Mouse (Mus musculus) embryonic facial prominence, embryonic 14.5 days (tissue): Measurements from ENCODE around the gene Homer2. TPM values are rescaled to one million over a fixed set of nuclear protein-coding genes. Genes with fewer than 3 reads are reported as not detected.

ENCODE experiments used
- ATAC-seq: fragments of 200-750 bp; cut with Nextera tagmentation; 2 replicates; pipeline ENCODE4 v1.8.0; 2017; ENCODE audit warnings: low read depth, moderate number of reproducible peaks, moderate TSS enrichment
- DNase-seq: peaks from one replicate; pipeline ENCODE4 v3.0.0-alpha.2; 2015; ENCODE audit warnings: low spot score
- H3K27ac ChIP-seq: fragments of 300-500 bp; sonication (generic); replicated peaks from 2 replicates; pipeline ENCODE4 v1.5.1; 2014; ENCODE audit warnings: low read depth, mild to moderate bottlenecking, low read length, moderate library complexity
- H3K27me3 ChIP-seq: fragments of 300-500 bp; sonication (generic); replicated peaks from 2 replicates; pipeline ENCODE4 v1.6.1; 2014; ENCODE audit warnings: low read length; ENCODE audit not compliant: control insufficient read depth, insufficient read depth
- H3K36me3 ChIP-seq: fragments of 300-500 bp; sonication (generic); 2 replicates; pipeline ENCODE4 v1.6.1; 2014; ENCODE audit warnings: low read length, mixed read lengths; ENCODE audit not compliant: control insufficient read depth, insufficient read depth
- H3K4me1 ChIP-seq: fragments of 300-500 bp; sonication (generic); 2 replicates; pipeline ENCODE4 v1.6.1; 2014; ENCODE audit warnings: antibody characterized with exemption, low read length; ENCODE audit not compliant: control insufficient read depth, insufficient read depth
- H3K4me2 ChIP-seq: fragments of 300-500 bp; sonication (generic); 2 replicates; pipeline ENCODE4 v1.6.1; 2014; ENCODE audit warnings: low read depth, mild to moderate bottlenecking, low read length, moderate library complexity, mixed read lengths
- H3K4me3 ChIP-seq: fragments of 300-500 bp; sonication (generic); 2 replicates; pipeline ENCODE4 v1.5.1; 2014; ENCODE audit warnings: low read depth, mild to moderate bottlenecking, low read length
- H3K9ac ChIP-seq: fragments of 300-500 bp; sonication (generic); 2 replicates; pipeline ENCODE4 v1.6.1; 2014; ENCODE audit warnings: low read depth, mild to moderate bottlenecking, low read length, moderate library complexity, mixed read lengths
- H3K9me3 ChIP-seq: fragments of 300-500 bp; sonication (generic); 2 replicates; pipeline ENCODE4 v1.6.1; 2016; ENCODE audit warnings: low read length; ENCODE audit not compliant: control insufficient read depth
- WGBS: fragments of 180-500 bp; shearing (Covaris S2); extraction: QIAGEN DNeasy Blood & Tissue Kit; methylation state at CpG from one replicate; pipeline ENCODE4 v1.1.7; 2014; 5-methylcytosine and 5-hydroxymethylcytosine counted together
- polyA plus RNA-seq: library from polyadenylated mRNA; unstranded; fragments of >200 nt; fragmentation: Nextera tagmentation; extraction: Ambion mirVana; gene quantifications from 2 replicates; pipeline ENCODE4 v1.2.1, GENCODE M21; 2014

Homer2 gene
- polyA plus RNA-seq, 1 experiment from 2014 or later = 25.2 TPM

GRCm38 (mm10) chr7:81597660-81598059, 109.7 kb downstream of the Homer2 start:
- ATAC-seq = no peak
- H3K36me3 ChIP-seq = peaks cover 36% of the 10 kb centered on the region; the same call in 1 of the 2 replicates
- H3K27ac ChIP-seq = no peak overlapping the region

DNA sequence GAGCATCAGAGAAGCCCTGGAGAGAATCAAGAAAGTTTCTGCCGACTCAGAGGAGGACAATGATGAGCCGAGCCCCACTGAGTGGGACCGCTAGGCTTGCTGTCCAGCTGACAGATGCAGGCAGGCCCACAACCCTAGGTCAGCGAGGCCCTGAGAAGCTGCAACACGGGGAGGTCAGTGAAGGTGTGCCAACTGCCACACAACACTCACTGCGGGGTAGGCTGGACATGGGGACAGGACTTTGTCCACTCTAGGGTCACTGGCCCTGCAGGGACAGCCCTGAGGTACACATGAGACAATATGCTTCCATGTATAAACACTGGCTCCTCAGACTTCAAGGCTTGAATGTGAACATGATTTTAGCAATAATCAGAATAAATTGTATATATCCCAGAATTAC, 111.2 kb downstream of the Homer2 start:
- DNase-seq (no peak), ATAC-seq (no peak)
- H3K27me3 ChIP-seq = no peaks in the 10 kb centered on the region
- no peaks in the 10 kb centered on the region for H3K4me1 ChIP-seq
- H3K9ac ChIP-seq = no peak overlapping the region
- H3K9me3 ChIP-seq = no peaks in the 10 kb centered on the region
- 81% methylated on average over 6 of the region's 6 CpGs for WGBS
- H3K27ac ChIP-seq = no peak overlapping the region
- peaks cover 51% of the 10 kb centered on the region for H3K36me3 ChIP-seq
- H3K4me3 ChIP-seq = no peak overlapping the region
- H3K4me2 ChIP-seq = no peak overlapping the region

More at GRCm38 (mm10) chr7:81597660-81598059, 109.7 kb downstream of the Homer2 start:
- DNase-seq = no peak
- no peaks in the 10 kb centered on the region for H3K4me1 ChIP-seq
- H3K9me3 ChIP-seq = no peaks in the 10 kb centered on the region
- no peak overlapping the region for H3K9ac ChIP-seq
- WGBS = 96% methylated on average over 1 of the region's 1 CpGs
- no peak overlapping the region for H3K4me3 ChIP-seq
- no peaks in the 10 kb centered on the region for H3K27me3 ChIP-seq
- no peak overlapping the region for H3K4me2 ChIP-seq

DNA sequence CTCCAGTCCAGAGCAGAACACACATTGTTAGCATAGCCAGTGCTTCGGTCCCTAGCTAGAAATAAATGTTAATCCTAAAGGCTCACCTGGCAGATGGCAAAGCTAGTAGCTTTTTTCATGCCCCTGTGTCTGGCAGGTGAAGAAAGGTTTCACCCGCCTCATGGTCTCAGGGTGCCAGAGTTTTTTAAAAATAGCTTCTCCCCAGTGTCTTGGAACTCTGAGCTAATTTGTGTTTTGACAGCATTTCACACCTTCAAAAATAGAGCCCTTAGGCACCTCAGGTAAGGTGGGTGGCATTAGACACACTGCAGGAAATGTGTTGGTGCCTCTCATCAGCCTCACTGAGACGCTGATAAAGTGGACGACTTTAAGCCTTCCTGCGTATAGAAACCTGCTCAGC, 112.3 kb downstream of the Homer2 start:
- no peak overlapping the region for H3K4me2 ChIP-seq
- WGBS = 85% methylated on average over 5 of the region's 5 CpGs
- H3K9me3 ChIP-seq = no peaks in the 10 kb centered on the region
- H3K27me3 ChIP-seq = no peaks in the 10 kb centered on the region
- DNase-seq = no peak
- H3K27ac ChIP-seq = no peak overlapping the region
- H3K4me3 ChIP-seq = no peak overlapping the region
- H3K36me3 ChIP-seq = peaks cover 56% of the 10 kb centered on the region
- no peaks in the 10 kb centered on the region for H3K4me1 ChIP-seq
- H3K9ac ChIP-seq = no peak overlapping the region
- no peak for ATAC-seq

DNA sequence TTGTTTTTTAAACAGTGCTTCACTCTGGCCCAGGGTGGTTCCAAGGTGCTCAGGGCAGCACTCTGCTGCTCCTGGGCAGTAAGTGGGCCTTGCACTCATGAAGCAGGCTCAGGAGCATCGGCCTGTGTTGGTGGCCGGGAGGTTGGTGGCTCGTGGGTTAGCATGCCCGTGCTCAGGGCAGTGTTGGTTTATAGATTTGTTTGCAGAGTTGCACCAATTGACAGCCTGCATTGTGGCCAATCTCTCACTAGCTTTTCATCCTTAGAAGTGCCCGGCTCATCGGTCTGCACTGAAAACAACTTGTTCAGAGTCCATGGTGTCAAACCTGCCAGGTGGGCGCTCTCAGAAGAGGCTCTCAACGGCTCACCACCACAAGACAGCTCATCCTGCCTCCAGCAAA, 113.9 kb downstream of the Homer2 start:
- peaks cover 56% of the 10 kb centered on the region for H3K36me3 ChIP-seq
- 89% methylated on average over 8 of the region's 8 CpGs for WGBS

GRCm38 (mm10) chr7:81592686-81593085, 114.6 kb downstream of the Homer2 start:
- WGBS = 82% methylated on average over 9 of the region's 9 CpGs
- H3K9me3 ChIP-seq = no peaks in the 10 kb centered on the region
- peaks cover 54% of the 10 kb centered on the region for H3K36me3 ChIP-seq
- H3K27me3 ChIP-seq = no peaks in the 10 kb centered on the region
- H3K9ac ChIP-seq = no peak overlapping the region
- H3K4me2 ChIP-seq = no peak overlapping the region
- no peak overlapping the region for H3K27ac ChIP-seq
- H3K4me3 ChIP-seq = no peak overlapping the region
- ATAC-seq (no peak), DNase-seq (no peak)
- no peaks in the 10 kb centered on the region for H3K4me1 ChIP-seq

More for the DNA sequence above, 113.9 kb downstream of the Homer2 start:
- ATAC-seq (no peak), DNase-seq (no peak)
- no peaks in the 10 kb centered on the region for H3K27me3 ChIP-seq
- H3K4me2 ChIP-seq = no peak overlapping the region
- H3K4me1 ChIP-seq = no peaks in the 10 kb centered on the region
- H3K9me3 ChIP-seq = no peaks in the 10 kb centered on the region
- H3K27ac ChIP-seq = no peak overlapping the region
- no peak overlapping the region for H3K4me3 ChIP-seq
- H3K9ac ChIP-seq = no peak overlapping the region

DNA sequence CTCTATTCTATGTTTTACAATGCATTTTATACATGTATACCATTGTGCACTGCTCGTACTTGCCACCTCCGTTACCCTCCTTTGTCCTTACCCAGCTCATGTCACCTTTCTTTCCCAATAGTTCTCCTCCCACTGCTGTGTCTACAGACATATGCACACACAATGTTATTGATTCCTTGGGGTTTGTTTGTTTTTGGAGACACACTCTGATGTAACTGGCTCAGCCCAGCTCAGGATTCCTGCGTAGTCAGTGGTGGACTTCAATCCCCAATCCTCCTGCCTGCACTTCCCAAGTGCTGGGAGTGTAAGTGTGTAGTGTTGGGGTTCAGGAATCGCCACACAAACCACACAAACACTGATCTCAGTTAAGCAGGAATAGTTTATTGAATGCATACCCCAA, 120.1 kb downstream of the Homer2 start:
- DNase-seq = no peak
- WGBS = 86% methylated on average over 4 of the region's 4 CpGs
- ATAC-seq = no peak
- Histone ChIP-seq H3K9ac (no peak overlapping the region), H3K4me2 (no peak overlapping the region), H3K27ac (no peak overlapping the region), H3K9me3 (peaks cover 3% of the 10 kb centered on the region; the same call in 1 of the 2 replicates), H3K4me1 (no peaks in the 10 kb centered on the region), H3K4me3 (no peak overlapping the region), H3K27me3 (no peaks in the 10 kb centered on the region), H3K36me3 (peaks cover 48% of the 10 kb centered on the region)

DNA sequence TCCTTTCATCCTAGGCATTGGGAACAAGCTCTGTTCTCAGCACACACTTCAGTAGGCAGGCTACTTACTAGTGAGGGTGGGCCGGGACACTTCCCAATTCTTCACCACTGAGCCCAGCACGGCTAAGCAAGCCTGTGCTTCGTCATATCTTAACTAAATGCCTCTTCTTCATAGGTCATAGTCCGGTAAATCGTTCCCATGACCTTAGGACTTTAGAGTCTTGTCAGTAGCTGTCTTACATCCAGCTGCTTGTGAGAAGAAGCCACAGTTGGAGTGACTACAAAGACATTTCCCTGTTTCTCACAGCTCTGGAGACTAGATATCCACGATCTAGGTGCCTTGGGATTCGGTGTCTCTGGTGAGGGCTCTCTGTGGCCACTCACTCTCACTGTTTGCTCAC, 122.0 kb downstream of the Homer2 start:
- H3K27me3 ChIP-seq = no peaks in the 10 kb centered on the region
- no peak overlapping the region for H3K27ac ChIP-seq
- DNase-seq = no peak
- no peak overlapping the region for H3K4me2 ChIP-seq
- no peak overlapping the region for H3K9ac ChIP-seq
- H3K36me3 ChIP-seq = peaks cover 34% of the 10 kb centered on the region
- no peak overlapping the region for H3K4me3 ChIP-seq
- peaks cover 3% of the 10 kb centered on the region; the same call in 1 of the 2 replicates for H3K9me3 ChIP-seq
- 93% methylated on average over 7 of the region's 7 CpGs for WGBS
- H3K4me1 ChIP-seq = no peaks in the 10 kb centered on the region
- no peak for ATAC-seq

DNA sequence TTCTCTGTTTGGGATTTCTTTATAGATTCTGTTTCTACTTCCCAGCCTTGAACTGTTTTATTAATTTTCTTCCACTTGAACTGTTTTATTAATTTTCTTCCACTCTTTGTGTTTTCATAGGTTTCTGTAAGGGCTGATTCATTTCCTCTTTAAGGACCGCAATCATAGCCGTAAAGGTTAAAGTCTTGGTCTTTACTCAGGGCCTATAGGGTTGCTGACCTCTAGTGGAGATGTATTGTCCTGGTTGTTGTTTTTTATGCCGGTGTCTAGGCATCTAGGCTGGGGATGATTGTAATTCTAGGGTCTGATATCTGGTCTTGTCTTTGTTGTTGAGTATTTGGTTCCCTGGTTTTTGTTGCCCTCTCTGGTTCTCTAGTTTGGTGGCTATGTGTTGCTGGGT, 123.8 kb downstream of the Homer2 start:
- no peak overlapping the region for H3K9ac ChIP-seq
- ATAC-seq (no peak), DNase-seq (no peak)
- no peak overlapping the region for H3K4me2 ChIP-seq
- H3K36me3 ChIP-seq = peaks cover 45% of the 10 kb centered on the region
- WGBS = 73% methylated on average over 3 of the region's 3 CpGs
- no peak overlapping the region for H3K27ac ChIP-seq
- no peak overlapping the region for H3K4me3 ChIP-seq
- peaks cover 3% of the 10 kb centered on the region; the same call in 1 of the 2 replicates for H3K9me3 ChIP-seq
- H3K4me1 ChIP-seq = no peaks in the 10 kb centered on the region
- H3K27me3 ChIP-seq = no peaks in the 10 kb centered on the region

DNA sequence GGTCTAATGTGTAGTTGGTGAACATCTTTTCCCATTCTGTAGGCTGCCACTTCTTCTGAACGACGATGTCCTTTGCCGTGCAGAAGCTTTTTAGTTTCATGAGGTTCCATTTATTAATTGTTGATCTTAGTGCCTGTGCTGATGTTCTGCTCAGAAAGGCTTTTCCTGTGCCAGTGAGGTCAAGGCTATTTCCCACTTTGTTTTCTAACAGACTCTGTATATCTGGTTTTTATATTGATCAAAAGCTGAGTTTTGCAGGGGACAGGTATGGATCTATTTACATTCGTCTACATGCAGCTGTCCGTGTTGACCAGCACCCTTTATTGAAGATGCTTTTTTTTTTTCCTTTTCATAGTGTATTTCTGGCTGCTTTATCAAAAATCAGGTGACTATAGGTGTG, 128.0 kb downstream of the Homer2 start:
- DNase-seq = no peak
- 95% methylated on average over 5 of the region's 5 CpGs for WGBS

More for the DNA sequence above, 128.0 kb downstream of the Homer2 start:
- Histone ChIP-seq H3K9ac (no peak overlapping the region), H3K4me3 (no peak overlapping the region), H3K36me3 (peaks cover 29% of the 10 kb centered on the region; the same call in 1 of the 2 replicates), H3K9me3 (no peaks in the 10 kb centered on the region), H3K4me2 (no peak overlapping the region), H3K27ac (no peak overlapping the region), H3K27me3 (no peaks in the 10 kb centered on the region), H3K4me1 (no peaks in the 10 kb centered on the region)
- ATAC-seq = no peak
